ENCODE assay signal across 8 mouse cellular contexts in the genomic region with DNA sequence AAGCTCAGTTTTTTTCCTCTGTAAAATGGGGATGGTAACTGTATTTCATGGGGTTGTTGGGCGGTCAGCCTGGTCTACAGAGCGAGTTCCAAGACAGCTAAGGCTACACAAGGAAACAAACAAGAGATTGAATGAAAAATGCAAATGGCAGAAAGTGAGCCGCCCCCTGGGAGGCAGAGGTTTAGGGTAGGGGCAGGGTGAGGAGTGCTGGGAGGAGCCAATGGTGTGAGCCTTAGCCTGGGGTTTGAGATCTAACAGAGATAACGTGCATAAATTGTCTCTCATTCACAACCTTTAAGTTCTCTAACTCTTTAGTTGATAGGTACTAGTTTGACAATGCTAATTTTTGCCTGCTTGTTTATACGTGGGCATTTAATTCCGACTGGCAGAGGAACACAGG. TPM values are rescaled to one million over a fixed set of nuclear protein-coding genes. Genes with fewer than 3 reads are reported as not detected.
DNase-seq lines count a peak whose midpoint lies in the region; ATAC-seq and TF ChIP-seq lines count a peak whose summit lies in the region.

No protein-coding gene starts in this region.

- H3K36me3 ChIP-seq in lung, embryonic 14.5 days (ENCODE audit: insufficient read depth) = peaks cover 11% of the 10 kb centered on the region; the same call in 1 of the 2 replicates
- H3K36me3 ChIP-seq in embryonic facial prominence, embryonic 15.5 days = no peaks in the 10 kb centered on the region
- H3K36me3 ChIP-seq in intestine, postnatal 0 days (ENCODE audit: control insufficient read depth, insufficient read depth) = no peaks in the 10 kb centered on the region
- no peaks in the 10 kb centered on the region for H3K36me3 ChIP-seq in neural tube, embryonic 12.5 days

- H3K9ac ChIP-seq in lung, embryonic 14.5 days = no peak overlapping the region
- no peak overlapping the region for H3K9ac ChIP-seq in embryonic facial prominence, embryonic 15.5 days
- no peak overlapping the region for H3K9ac ChIP-seq in intestine, postnatal 0 days (ENCODE audit: low read depth, low read length)
- H3K9ac ChIP-seq in neural tube, embryonic 12.5 days = no peak overlapping the region

- no peak for TF ChIP-seq CTCF in lung, embryonic 14.5 days (IDR thresholded peaks at IDR 0.05; ENCODE audit: low read depth)
- no peak for TF ChIP-seq CTCF in intestine, postnatal 0 days (IDR thresholded peaks at IDR 0.05; ENCODE audit: low read depth)

- H3K4me2 ChIP-seq in lung, embryonic 14.5 days = peak overlapping the region; percentile 60
- peak overlapping the region; percentile 53 for H3K4me2 ChIP-seq in embryonic facial prominence, embryonic 15.5 days (replicated peaks)
- peak overlapping the region; percentile 61 for H3K4me2 ChIP-seq in intestine, postnatal 0 days (replicated peaks; ENCODE audit: low read depth)
- peak overlapping the region; percentile 46 for H3K4me2 ChIP-seq in neural tube, embryonic 12.5 days (replicated peaks)

- H3K27me3 ChIP-seq in lung, embryonic 14.5 days (ENCODE audit: insufficient read depth, low read length) = no peaks in the 10 kb centered on the region
- H3K27me3 ChIP-seq in embryonic facial prominence, embryonic 15.5 days = no peaks in the 10 kb centered on the region
- no peaks in the 10 kb centered on the region for H3K27me3 ChIP-seq in intestine, postnatal 0 days (replicated peaks; ENCODE audit: control insufficient read depth, insufficient read depth, low read length)
- H3K27me3 ChIP-seq in neural tube, embryonic 12.5 days (replicated peaks) = no peaks in the 10 kb centered on the region

- peak overlapping the region; percentile 57 for H3K4me3 ChIP-seq in lung, embryonic 14.5 days (ENCODE audit: low read depth, low read length)
- H3K4me3 ChIP-seq in embryonic facial prominence, embryonic 15.5 days (replicated peaks) = peak overlapping the region; percentile 60
- peak overlapping the region; percentile 56 for H3K4me3 ChIP-seq in intestine, postnatal 0 days (ENCODE audit: low read depth, low read length)
- peak overlapping the region; percentile 58 for H3K4me3 ChIP-seq in neural tube, embryonic 12.5 days

- H3K27ac ChIP-seq in lung, embryonic 14.5 days (ENCODE audit: low read depth) = no peak overlapping the region
- H3K27ac ChIP-seq in embryonic facial prominence, embryonic 15.5 days (replicated peaks) = no peak overlapping the region
- H3K27ac ChIP-seq in intestine, postnatal 0 days (ENCODE audit: low read depth, low read length) = no peak overlapping the region
- H3K27ac ChIP-seq in neural tube, embryonic 12.5 days = no peak overlapping the region

- peak; percentile 85 for ATAC-seq in lung, embryonic 14.5 days (ENCODE audit: insufficient read depth)
- ATAC-seq in embryonic facial prominence, embryonic 15.5 days (ENCODE audit: insufficient number of reproducible peaks, low FRiP score, low TSS enrichment, low read depth) = peak; percentile 77
- ATAC-seq in intestine, postnatal 0 days = 0 out of 2 replicates have a peak, but pooled peaks have one; percentile 2
- ATAC-seq in neural tube, embryonic 12.5 days (ENCODE audit: low FRiP score, low read depth) = peak; percentile 92

- no peak for DNase-seq in lung, embryonic 14.5 days
- DNase-seq in lung, postnatal 36 days = no peak
- no peak for DNase-seq in layer of hippocampus, adult 9-10 months (ENCODE audit: low spot score)
- no peak for DNase-seq in layer of hippocampus, adult 9-11 months
- DNase-seq in spleen, postnatal 10 days (ENCODE audit: low spot score in 2 of 2) = no peak

- 11% methylated on average over 6 of the region's 6 CpGs for WGBS in lung, embryonic 14.5 days
- WGBS in embryonic facial prominence, embryonic 15.5 days = 16% methylated on average over 6 of the region's 6 CpGs
- 20% methylated on average over 6 of the region's 6 CpGs for WGBS in intestine, postnatal 0 days
- 19% methylated on average over 6 of the region's 6 CpGs for WGBS in neural tube, embryonic 12.5 days

- H3K4me1 ChIP-seq in lung, embryonic 14.5 days (ENCODE audit: insufficient read depth) = no peaks in the 10 kb centered on the region
- H3K4me1 ChIP-seq in embryonic facial prominence, embryonic 15.5 days = no peaks in the 10 kb centered on the region
- H3K4me1 ChIP-seq in intestine, postnatal 0 days (replicated peaks; ENCODE audit: control insufficient read depth, insufficient read depth, low read length) = no peaks in the 10 kb centered on the region
- peaks cover 6% of the 10 kb centered on the region; the same call in 1 of the 2 replicates for H3K4me1 ChIP-seq in neural tube, embryonic 12.5 days

- no peaks in the 10 kb centered on the region for H3K9me3 ChIP-seq in lung, embryonic 14.5 days (ENCODE audit: low read depth, low read length)
- no peaks in the 10 kb centered on the region for H3K9me3 ChIP-seq in embryonic facial prominence, embryonic 15.5 days (replicated peaks)
- no peaks in the 10 kb centered on the region for H3K9me3 ChIP-seq in intestine, postnatal 0 days (ENCODE audit: control insufficient read depth)
- H3K9me3 ChIP-seq in neural tube, embryonic 12.5 days = no peaks in the 10 kb centered on the region

RNA-seq across cellular contexts. Expression of a gene that starts 0.3 kb away (rescaled TPM):
- polyA plus RNA-seq in lung, embryonic 14.5 days (2014; fragmentation: Nextera tagmentation; extraction: Ambion mirVana) = 21.9 and 27.6 TPM in 2 replicates
- 19.8 and 21.7 TPM in 2 replicates for polyA plus RNA-seq in embryonic facial prominence, embryonic 15.5 days (2015; fragmentation: Nextera tagmentation; extraction: Ambion mirVana)
- polyA plus RNA-seq in intestine, postnatal 0 days (2015; fragmentation: Nextera tagmentation; extraction: Ambion mirVana) = 13.4 and 15.1 TPM in 2 replicates
- 17.3 and 23.8 TPM in 2 replicates for polyA plus RNA-seq in neural tube, embryonic 12.5 days (2016; fragmentation: Nextera tagmentation; extraction: Ambion mirVana)

RNA-seq across cellular contexts. Expression of a gene that starts 20.2 kb away (rescaled TPM):
- polyA plus RNA-seq in lung, embryonic 14.5 days (2014; fragmentation: Nextera tagmentation; extraction: Ambion mirVana) = not detected in 2 replicates
- polyA plus RNA-seq in embryonic facial prominence, embryonic 15.5 days (2015; fragmentation: Nextera tagmentation; extraction: Ambion mirVana) = not detected in 2 replicates
- polyA plus RNA-seq in intestine, postnatal 0 days (2015; fragmentation: Nextera tagmentation; extraction: Ambion mirVana) = 0.07 and 0.17 TPM in 2 replicates
- 0.11 and 0.19 TPM in 2 replicates for polyA plus RNA-seq in neural tube, embryonic 12.5 days (2016; fragmentation: Nextera tagmentation; extraction: Ambion mirVana)

Comparison
In these comparisons a context has a peak if more than half of its experiments do, and no peak if none do; other contexts are left out.
1. ATAC-seq: peak in every context shown above with its lines; median percentile 92 in neural tube, embryonic 12.5 days; 85 in lung, embryonic 14.5 days; 77 in embryonic facial prominence, embryonic 15.5 days; 2 in intestine, postnatal 0 days.